Mouse (Mus musculus): ENCODE results near the gene Dok1. TPM values are rescaled to one million over a fixed set of nuclear protein-coding genes. Genes with fewer than 3 reads are reported as not detected.

The Dok1 gene
- polyA plus RNA-seq, 1 experiment from 2014 or later, result 2.3 TPM

GRCm38 (mm10) chr6:83068221-83068620, 35.0 kb upstream of the Dok1 start:
- Histone ChIP-seq H3K4me1 (peaks cover 27% of the 10 kb centered on the region), H3K9me3 (no peaks in the 10 kb centered on the region), H3K9ac (no peak overlapping the region), H3K27ac (no peak overlapping the region), H3K27me3 (replicated peaks) (peaks cover 95% of the 10 kb centered on the region), H3K36me3 (replicated peaks) (no peaks in the 10 kb centered on the region), H3K4me2 (no peak overlapping the region), H3K4me3 (no peak overlapping the region)
- WGBS, result 1% methylated on average over 8 of the region's 8 CpGs
- ATAC-seq (replicated peaks), result no peak

GRCm38 (mm10) chr6:83066441-83066840, 33.2 kb upstream of the Dok1 start:
- peaks cover 27% of the 10 kb centered on the region for H3K4me1 ChIP-seq
- no peak overlapping the region for H3K4me3 ChIP-seq
- no peak for ATAC-seq (replicated peaks)
- H3K4me2 ChIP-seq, result no peak overlapping the region
- H3K36me3 ChIP-seq (replicated peaks), result no peaks in the 10 kb centered on the region
- WGBS, result 17% methylated on average over 6 of the region's 6 CpGs
- peaks cover 98% of the 10 kb centered on the region for H3K27me3 ChIP-seq (replicated peaks)
- H3K9me3 ChIP-seq, result no peaks in the 10 kb centered on the region
- H3K9ac ChIP-seq, result no peak overlapping the region
- no peak overlapping the region for H3K27ac ChIP-seq

GRCm38 (mm10) chr6:83065995-83066394, 32.7 kb upstream of the Dok1 start:
- Histone ChIP-seq H3K4me3 (no peak overlapping the region), H3K4me2 (no peak overlapping the region), H3K27me3 (replicated peaks) (peaks cover 96% of the 10 kb centered on the region), H3K4me1 (peaks cover 23% of the 10 kb centered on the region), H3K9ac (no peak overlapping the region), H3K27ac (no peak overlapping the region), H3K9me3 (no peaks in the 10 kb centered on the region), H3K36me3 (replicated peaks) (no peaks in the 10 kb centered on the region)
- ATAC-seq (replicated peaks), result no peak
- WGBS, result 36% methylated on average over 8 of the region's 8 CpGs

- Histone ChIP-seq H3K4me2 (no peak overlapping the region), H3K27me3 (replicated peaks) (peaks cover 27% of the 10 kb centered on the region), H3K4me1 (peaks cover 17% of the 10 kb centered on the region), H3K36me3 (replicated peaks) (peaks cover 4% of the 10 kb centered on the region; the same call in 1 of the 2 replicates), H3K9ac (no peak overlapping the region), H3K4me3 (no peak overlapping the region), H3K27ac (no peak overlapping the region), H3K9me3 (no peaks in the 10 kb centered on the region)
- no peak for ATAC-seq (replicated peaks)
- WGBS, result 83% methylated on average over 2 of the region's 2 CpGs
These were observed 25.5 kb upstream of the Dok1 start for GRCm38 (mm10) chr6:83058725-83059124.

- H3K9ac ChIP-seq, result no peak within 1 kb of the TSS
- H3K27ac ChIP-seq, result no peak within 1 kb of the TSS
- peaks cover 4% of the 10 kb centered on the region; the same call in 1 of the 2 replicates for H3K36me3 ChIP-seq (replicated peaks)
- peaks cover 26% of the 10 kb centered on the region for H3K4me1 ChIP-seq
- ATAC-seq (replicated peaks), result no peak
- no peak within 1 kb of the TSS for H3K4me2 ChIP-seq
- WGBS, result 52% methylated on average over 3 of the region's 3 CpGs
- H3K27me3 ChIP-seq (replicated peaks), result peaks cover 18% of the 10 kb centered on the region
- no peaks in the 10 kb centered on the region for H3K9me3 ChIP-seq
- H3K4me3 ChIP-seq, result no peak within 1 kb of the TSS
These were observed 24.5 kb upstream of the Dok1 start, which contains the start of gene Dqx1 for GRCm38 (mm10) chr6:83057790-83058189. TSS of gene Dqx1 (plus strand) at chr6:83057844.

- peak within 1 kb of the TSS; percentile 82 for H3K4me2 ChIP-seq
- no peaks in the 10 kb centered on the region; the same call in 1 of the 2 replicates for H3K27me3 ChIP-seq (replicated peaks)
- H3K4me1 ChIP-seq, result peaks cover 32% of the 10 kb centered on the region
- H3K36me3 ChIP-seq (replicated peaks), result peaks cover 4% of the 10 kb centered on the region; the same call in 1 of the 2 replicates
- peak within 1 kb of the TSS; percentile 78 for H3K9ac ChIP-seq
- peak within 1 kb of the TSS; percentile 84 for H3K27ac ChIP-seq
- H3K4me3 ChIP-seq, result peak within 1 kb of the TSS; percentile 53
- WGBS, result under 1% methylated on average over 50 of the region's 50 CpGs
- H3K9me3 ChIP-seq, result no peaks in the 10 kb centered on the region
- ATAC-seq (replicated peaks), result peak; percentile 62
These were observed 21.7 kb upstream of the Dok1 start, which contains the start of gene Htra2 for GRCm38 (mm10) chr6:83054871-83055431. TSS of gene Htra2 (minus strand) at chr6:83055273.

- peak; percentile 98 for ATAC-seq (replicated peaks)
- peak within 1 kb of the TSS; percentile 53 for H3K4me3 ChIP-seq
- WGBS, result 0% methylated on average over 58 of the region's 64 CpGs
- H3K36me3 ChIP-seq (replicated peaks), result peaks cover 4% of the 10 kb centered on the region; the same call in 1 of the 2 replicates
- peak within 1 kb of the TSS; percentile 82 for H3K4me2 ChIP-seq
- H3K9ac ChIP-seq, result peak within 1 kb of the TSS; percentile 78
- H3K27ac ChIP-seq, result peak within 1 kb of the TSS; percentile 84
- H3K9me3 ChIP-seq, result no peaks in the 10 kb centered on the region
- H3K4me1 ChIP-seq, result peaks cover 32% of the 10 kb centered on the region
- H3K27me3 ChIP-seq (replicated peaks), result no peaks in the 10 kb centered on the region
These were observed 21.0 kb upstream of the Dok1 start, which contains the start of gene Aup1 for GRCm38 (mm10) chr6:83054074-83054851. TSS of gene Aup1 (plus strand) at chr6:83054521.

- Histone ChIP-seq H3K27me3 (replicated peaks) (no peaks in the 10 kb centered on the region), H3K36me3 (replicated peaks) (peaks cover 4% of the 10 kb centered on the region; the same call in 1 of the 2 replicates), H3K4me1 (peaks cover 32% of the 10 kb centered on the region), H3K4me2 (peak overlapping the region; percentile 82), H3K9ac (peak overlapping the region; percentile 78), H3K27ac (peak overlapping the region; percentile 84), H3K4me3 (peak overlapping the region; percentile 53), H3K9me3 (no peaks in the 10 kb centered on the region)
- WGBS, result 2% methylated on average over 26 of the region's 26 CpGs
- peak; percentile 5 for ATAC-seq (replicated peaks)
These were observed 20.1 kb upstream of the Dok1 start for GRCm38 (mm10) chr6:83053136-83053960.

GRCm38 (mm10) chr6:83049367-83049766, 16.1 kb upstream of the Dok1 start:
- 75% methylated on average over 10 of the region's 10 CpGs for WGBS
- ATAC-seq (replicated peaks), result no peak
- Histone ChIP-seq H3K9me3 (no peaks in the 10 kb centered on the region), H3K9ac (no peak overlapping the region), H3K27me3 (replicated peaks) (no peaks in the 10 kb centered on the region), H3K4me2 (no peak overlapping the region), H3K4me1 (peaks cover 14% of the 10 kb centered on the region), H3K4me3 (no peak overlapping the region), H3K36me3 (replicated peaks) (no peaks in the 10 kb centered on the region), H3K27ac (no peak overlapping the region)

- Histone ChIP-seq H3K36me3 (replicated peaks) (no peaks in the 10 kb centered on the region), H3K9me3 (no peaks in the 10 kb centered on the region), H3K4me1 (no peaks in the 10 kb centered on the region), H3K4me2 (no peak overlapping the region), H3K9ac (no peak overlapping the region), H3K27ac (no peak overlapping the region), H3K4me3 (no peak overlapping the region), H3K27me3 (replicated peaks) (no peaks in the 10 kb centered on the region)
- no peak for ATAC-seq (replicated peaks)
- WGBS, result 83% methylated on average over 9 of the region's 9 CpGs
These were observed 11.5 kb upstream of the Dok1 start for GRCm38 (mm10) chr6:83044742-83045141.

- 91% methylated on average over 5 of the region's 5 CpGs for WGBS
- Histone ChIP-seq H3K4me2 (no peak overlapping the region), H3K27ac (no peak overlapping the region), H3K4me1 (no peaks in the 10 kb centered on the region), H3K36me3 (replicated peaks) (no peaks in the 10 kb centered on the region), H3K4me3 (no peak overlapping the region), H3K9ac (no peak overlapping the region), H3K27me3 (replicated peaks) (no peaks in the 10 kb centered on the region), H3K9me3 (no peaks in the 10 kb centered on the region)
- no peak for ATAC-seq (replicated peaks)
These were observed 10.7 kb upstream of the Dok1 start for GRCm38 (mm10) chr6:83043993-83044392.

- no peak overlapping the region for H3K4me3 ChIP-seq
- no peak for ATAC-seq (replicated peaks)
- no peak overlapping the region for H3K27ac ChIP-seq
- H3K4me1 ChIP-seq, result peaks cover 3% of the 10 kb centered on the region
- WGBS, result 58% methylated on average over 6 of the region's 6 CpGs
- H3K27me3 ChIP-seq (replicated peaks), result no peaks in the 10 kb centered on the region
- no peak overlapping the region for H3K9ac ChIP-seq
- no peaks in the 10 kb centered on the region for H3K9me3 ChIP-seq
- no peak overlapping the region for H3K4me2 ChIP-seq
- no peaks in the 10 kb centered on the region for H3K36me3 ChIP-seq (replicated peaks)
These were observed 10.3 kb upstream of the Dok1 start for GRCm38 (mm10) chr6:83043561-83043960.

All from midbrain, embryonic 15.5 days (tissue).